Mouse (Mus musculus) midbrain, embryonic 16.5 days (tissue): ENCODE measurements around the gene Slc16a5. TPM values are rescaled to one million over a fixed set of nuclear protein-coding genes. Genes with fewer than 3 reads are reported as not detected.

Experiments
- ATAC-seq: fragments of 200-750 bp; cut with Nextera tagmentation; 2 replicates; pipeline ENCODE4 v1.8.0; 2017; ENCODE audit warnings: moderate TSS enrichment
- H3K27ac ChIP-seq: fragments of 300-500 bp; sonication (generic); 2 replicates; pipeline ENCODE4 v1.5.1; 2014; ENCODE audit warnings: mild to moderate bottlenecking, low read length, mixed read lengths
- H3K27me3 ChIP-seq: fragments of 300-500 bp; sonication (generic); 2 replicates; pipeline ENCODE4 v1.6.1; 2014; ENCODE audit warnings: low read depth, low read length, mixed read lengths; ENCODE audit not compliant: control insufficient read depth, insufficient read depth
- H3K36me3 ChIP-seq: fragments of 300-500 bp; sonication (generic); 2 replicates; pipeline ENCODE4 v1.6.1; 2014; ENCODE audit warnings: mild to moderate bottlenecking, low read length, moderate library complexity, mixed read lengths; ENCODE audit not compliant: control insufficient read depth, insufficient read depth
- H3K4me1 ChIP-seq: fragments of 300-500 bp; sonication (generic); 2 replicates; pipeline ENCODE4 v1.6.1; 2014; ENCODE audit warnings: mild to moderate bottlenecking, low read length, mixed read lengths; ENCODE audit not compliant: control insufficient read depth, insufficient read depth
- H3K4me2 ChIP-seq: fragments of 300-500 bp; sonication (generic); 2 replicates; pipeline ENCODE4 v1.6.1; 2014; ENCODE audit warnings: mild to moderate bottlenecking, low read length, mixed read lengths
- H3K4me3 ChIP-seq: fragments of 300-500 bp; sonication (generic); 2 replicates; pipeline ENCODE4 v1.5.1; 2014; ENCODE audit warnings: low read depth, mild to moderate bottlenecking, low read length, moderate library complexity, mixed read lengths
- H3K9ac ChIP-seq: fragments of 300-500 bp; sonication (generic); 2 replicates; pipeline ENCODE4 v1.6.1; 2014; ENCODE audit warnings: low read depth, low read length, mixed read lengths
- H3K9me3 ChIP-seq: fragments of 300-500 bp; sonication (generic); replicated peaks from 2 replicates; pipeline ENCODE4 v1.6.1; 2014; ENCODE audit warnings: mild to moderate bottlenecking, low read length, mixed read lengths; ENCODE audit not compliant: control insufficient read depth, poor library complexity, severe bottlenecking
- WGBS: fragments of 180-500 bp; shearing (Covaris S2); extraction: QIAGEN DNeasy Blood & Tissue Kit; methylation state at CpG from one replicate; pipeline ENCODE4 v1.1.7; 2014; 5-methylcytosine and 5-hydroxymethylcytosine counted together
- polyA plus RNA-seq: library from polyadenylated mRNA; unstranded; fragments of >200 nt; fragmentation: Nextera tagmentation; extraction: Ambion mirVana; gene quantifications from 2 replicates; pipeline ENCODE4 v1.2.1, GENCODE M21; 2015

The Slc16a5 gene
- polyA plus RNA-seq, 1 experiment from 2014 or later, result 0.19 TPM

DNA sequence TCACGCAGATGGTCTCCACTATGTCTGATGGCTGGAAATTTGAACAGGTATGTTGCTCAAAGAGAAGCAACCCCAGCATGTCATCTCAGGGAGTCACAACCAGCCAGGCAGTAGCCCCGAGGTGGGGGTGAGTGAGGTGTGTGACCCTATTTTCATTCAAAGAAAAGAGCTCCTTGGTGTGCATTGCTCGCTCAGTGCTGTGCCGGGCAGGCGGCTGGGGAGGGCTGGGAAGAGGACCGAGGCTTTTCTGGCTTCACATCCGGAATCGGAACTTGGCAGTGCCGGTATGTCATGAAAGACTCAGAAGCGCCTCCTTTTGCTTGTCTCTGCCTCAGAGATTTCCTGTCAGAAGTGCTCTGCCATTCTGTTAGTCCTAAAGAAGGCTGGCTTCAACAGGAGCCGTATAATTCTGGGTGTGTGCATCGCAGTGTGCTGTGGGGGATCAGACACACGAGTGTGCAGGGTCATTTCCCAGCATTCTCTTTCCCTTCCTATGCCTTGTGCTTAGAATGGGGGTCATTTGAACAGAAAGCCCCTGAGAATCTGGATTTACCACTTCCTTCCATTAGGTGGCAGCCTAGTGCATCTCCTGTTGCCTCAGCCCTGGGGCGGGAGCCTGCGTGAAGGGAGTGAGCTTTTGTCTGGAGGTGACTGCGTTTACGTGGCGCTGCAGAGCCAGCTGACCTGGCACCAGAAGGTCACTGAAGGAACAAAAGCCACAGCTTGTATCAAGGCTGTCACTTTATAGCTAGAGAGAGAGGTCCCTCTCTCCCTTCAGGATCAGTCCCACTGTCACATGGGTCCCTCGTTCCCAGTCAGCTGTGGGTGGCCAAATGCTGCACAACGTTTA, 34.6 kb upstream of the Slc16a5 start:
- WGBS, result 32% methylated on average over 20 of the region's 20 CpGs
- ATAC-seq, result peak; percentile 70
- H3K27ac ChIP-seq, result peak overlapping the region; percentile 72
- peak overlapping the region; percentile 40 for H3K9ac ChIP-seq
- peak overlapping the region; percentile 40; the same call in 1 of the 2 replicates for H3K4me2 ChIP-seq
- H3K4me1 ChIP-seq, result peaks cover 9% of the 10 kb centered on the region; the same call in 1 of the 2 replicates
- peaks cover 41% of the 10 kb centered on the region for H3K36me3 ChIP-seq
- no peaks in the 10 kb centered on the region for H3K27me3 ChIP-seq
- H3K9me3 ChIP-seq, result no peaks in the 10 kb centered on the region
- peak overlapping the region; percentile 3; the same call in 1 of the 2 replicates for H3K4me3 ChIP-seq

- Histone ChIP-seq H3K36me3 (peaks cover 38% of the 10 kb centered on the region), H3K9me3 (no peaks in the 10 kb centered on the region), H3K4me3 (no peak overlapping the region), H3K27ac (no peak overlapping the region), H3K27me3 (no peaks in the 10 kb centered on the region), H3K4me1 (peaks cover 9% of the 10 kb centered on the region; the same call in 1 of the 2 replicates), H3K4me2 (no peak overlapping the region), H3K9ac (no peak overlapping the region)
- 91% methylated on average over 7 of the region's 7 CpGs for WGBS
- ATAC-seq, result no peak
Observed at GRCm38 (mm10) chr11:115429307-115429706, 33.0 kb upstream of the Slc16a5 start.

- ATAC-seq, result no peak
- Histone ChIP-seq H3K27me3 (no peaks in the 10 kb centered on the region), H3K36me3 (peaks cover 30% of the 10 kb centered on the region), H3K4me2 (no peak overlapping the region), H3K9ac (no peak overlapping the region), H3K9me3 (no peaks in the 10 kb centered on the region), H3K4me1 (peaks cover 12% of the 10 kb centered on the region), H3K4me3 (no peak overlapping the region), H3K27ac (no peak overlapping the region)
- 97% methylated on average over 6 of the region's 6 CpGs for WGBS
Observed at GRCm38 (mm10) chr11:115430561-115430960, 31.7 kb upstream of the Slc16a5 start.

GRCm38 (mm10) chr11:115432814-115433213, 29.5 kb upstream of the Slc16a5 start:
- H3K4me1 ChIP-seq, result peaks cover 11% of the 10 kb centered on the region
- WGBS, result 80% methylated on average over 4 of the region's 4 CpGs
- H3K27me3 ChIP-seq, result no peaks in the 10 kb centered on the region
- no peak overlapping the region for H3K4me3 ChIP-seq
- no peak overlapping the region for H3K9ac ChIP-seq
- no peak for ATAC-seq
- no peak overlapping the region for H3K4me2 ChIP-seq
- H3K36me3 ChIP-seq, result peaks cover 21% of the 10 kb centered on the region
- no peak overlapping the region for H3K27ac ChIP-seq
- no peaks in the 10 kb centered on the region for H3K9me3 ChIP-seq

DNA sequence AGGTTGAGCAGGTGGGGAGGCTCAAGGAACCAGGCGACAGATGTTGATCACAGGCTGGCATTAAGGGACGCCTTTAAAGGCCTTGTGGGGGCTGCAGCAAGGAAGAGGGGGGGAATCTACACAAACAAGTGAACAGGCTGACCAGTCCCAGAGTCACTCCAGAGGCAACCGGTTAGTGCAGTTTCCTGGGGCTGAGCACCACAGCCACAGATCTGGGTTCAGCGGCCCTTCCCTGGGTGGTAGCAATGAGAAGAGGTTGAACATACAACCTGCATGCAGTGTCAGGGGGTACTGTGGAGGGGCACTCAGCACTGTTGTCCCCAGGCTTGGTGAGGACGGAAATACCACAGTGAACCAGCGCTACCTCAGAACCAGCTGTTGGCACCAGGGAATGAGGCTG, 28.9 kb upstream of the Slc16a5 start:
- Histone ChIP-seq H3K36me3 (peaks cover 21% of the 10 kb centered on the region), H3K9ac (no peak overlapping the region), H3K4me2 (no peak overlapping the region), H3K4me1 (peaks cover 8% of the 10 kb centered on the region), H3K9me3 (no peaks in the 10 kb centered on the region), H3K27ac (no peak overlapping the region), H3K27me3 (no peaks in the 10 kb centered on the region), H3K4me3 (no peak overlapping the region)
- no peak for ATAC-seq
- 88% methylated on average over 6 of the region's 6 CpGs for WGBS

DNA sequence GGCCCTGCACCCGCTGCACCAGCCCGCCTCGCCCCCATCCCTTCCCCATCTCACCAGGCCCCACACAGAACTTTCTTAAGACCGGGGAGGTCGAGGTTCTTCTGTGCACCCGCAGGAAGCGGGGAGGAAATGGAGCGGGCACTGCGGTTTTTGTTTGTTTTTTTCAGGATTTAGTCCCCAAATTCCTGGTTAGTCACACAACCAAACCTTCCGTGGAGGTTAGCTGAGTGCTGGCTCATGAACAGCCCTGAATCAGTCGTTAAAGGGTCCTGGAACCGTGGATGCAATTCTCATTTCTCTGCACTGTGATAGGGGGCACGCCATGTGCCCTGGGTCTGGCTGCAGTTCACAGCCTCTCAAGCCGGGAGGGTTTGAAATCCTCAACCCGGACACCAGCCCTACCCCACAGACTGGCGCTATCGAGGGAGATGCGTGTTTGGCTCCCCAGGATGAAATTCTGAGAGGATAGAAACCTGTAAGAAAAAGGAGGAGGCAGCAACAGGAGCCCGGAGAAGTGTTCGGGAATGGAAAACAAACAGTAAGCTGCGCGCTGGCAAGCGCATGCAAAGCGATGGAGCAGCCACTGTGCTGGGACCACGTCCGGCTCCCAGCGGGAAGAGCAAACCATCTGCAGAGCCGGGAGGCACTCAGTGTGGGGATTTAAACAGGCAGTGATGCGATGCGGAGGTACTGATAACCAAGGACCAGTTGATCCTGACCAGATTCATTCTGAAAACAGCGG, 26.5 kb upstream of the Slc16a5 start:
- Histone ChIP-seq H3K9me3 (no peaks in the 10 kb centered on the region), H3K27me3 (no peaks in the 10 kb centered on the region), H3K36me3 (peaks cover 9% of the 10 kb centered on the region), H3K4me2 (peak overlapping the region; percentile 67), H3K4me3 (peak overlapping the region; percentile 33), H3K4me1 (peaks cover 8% of the 10 kb centered on the region; the same call in 1 of the 2 replicates), H3K27ac (no peak overlapping the region), H3K9ac (peak overlapping the region; percentile 54)
- no peak for ATAC-seq
- WGBS, result 3% methylated on average over 31 of the region's 31 CpGs

DNA sequence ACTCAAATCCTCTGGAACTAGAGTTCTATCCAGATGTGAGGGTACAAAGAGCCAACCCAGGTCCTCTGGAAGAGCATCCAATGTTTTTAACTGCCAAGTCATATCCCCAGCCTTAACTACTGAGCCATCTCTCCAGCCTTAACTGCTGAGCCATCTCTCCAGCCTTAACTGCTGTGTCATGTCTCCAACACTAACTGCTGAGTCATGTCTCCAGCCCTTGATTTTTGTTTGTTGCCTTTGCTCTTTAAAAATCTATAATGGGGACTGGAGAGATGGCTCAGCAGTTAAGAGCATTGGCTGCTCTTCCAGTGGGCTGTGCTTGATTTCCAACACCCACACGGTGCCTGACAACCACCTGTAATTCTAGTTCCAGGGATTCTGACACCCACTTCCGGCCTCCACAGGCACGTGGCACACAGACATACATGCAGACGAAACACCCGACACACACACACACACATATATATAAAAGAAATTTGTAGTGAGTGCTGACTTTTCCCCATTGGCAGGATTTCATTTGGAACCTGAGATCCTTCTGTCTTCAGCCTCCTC, 24.6 kb upstream of the Slc16a5 start:
- Histone ChIP-seq H3K27me3 (no peaks in the 10 kb centered on the region), H3K4me1 (peaks cover 8% of the 10 kb centered on the region; the same call in 1 of the 2 replicates), H3K36me3 (no peaks in the 10 kb centered on the region), H3K9me3 (no peaks in the 10 kb centered on the region), H3K9ac (no peak overlapping the region), H3K4me3 (no peak overlapping the region), H3K4me2 (no peak overlapping the region), H3K27ac (no peak overlapping the region)
- ATAC-seq, result no peak
- WGBS, result 80% methylated on average over 5 of the region's 5 CpGs

- Histone ChIP-seq H3K27me3 (no peaks in the 10 kb centered on the region), H3K4me2 (no peak overlapping the region), H3K9me3 (no peaks in the 10 kb centered on the region), H3K27ac (no peak overlapping the region), H3K4me1 (peaks cover 8% of the 10 kb centered on the region; the same call in 1 of the 2 replicates), H3K9ac (no peak overlapping the region), H3K36me3 (no peaks in the 10 kb centered on the region), H3K4me3 (no peak overlapping the region)
- ATAC-seq, result no peak
- 90% methylated on average over 3 of the region's 3 CpGs for whole genome bisulfite sequencing
Observed at GRCm38 (mm10) chr11:115439326-115439725, 22.9 kb upstream of the Slc16a5 start.
